Mouse (Mus musculus): ENCODE results near the gene Col6a1. TPM values are rescaled to one million over a fixed set of nuclear protein-coding genes. Genes with fewer than 3 reads are reported as not detected.

The Col6a1 gene
- total RNA-seq, 4 experiments from 2014 or later: 11.6 to 27.0 (median 15.2) TPM

- no peak for DNase-seq (ENCODE audit: low spot score in 2 of 2)
Measured at GRCm38 (mm10) chr10:76680758-76681650, 45.0 kb downstream of the Col6a1 start.

GRCm38 (mm10) chr10:76678122-76678521 lies 47.8 kb downstream of the Col6a1 start:
- DNase-seq (ENCODE audit: low spot score in 2 of 2): no peak

- no peak for DNase-seq (ENCODE audit: low spot score in 2 of 2)
Measured at GRCm38 (mm10) chr10:76675268-76675667, 50.7 kb downstream of the Col6a1 start.

DNA sequence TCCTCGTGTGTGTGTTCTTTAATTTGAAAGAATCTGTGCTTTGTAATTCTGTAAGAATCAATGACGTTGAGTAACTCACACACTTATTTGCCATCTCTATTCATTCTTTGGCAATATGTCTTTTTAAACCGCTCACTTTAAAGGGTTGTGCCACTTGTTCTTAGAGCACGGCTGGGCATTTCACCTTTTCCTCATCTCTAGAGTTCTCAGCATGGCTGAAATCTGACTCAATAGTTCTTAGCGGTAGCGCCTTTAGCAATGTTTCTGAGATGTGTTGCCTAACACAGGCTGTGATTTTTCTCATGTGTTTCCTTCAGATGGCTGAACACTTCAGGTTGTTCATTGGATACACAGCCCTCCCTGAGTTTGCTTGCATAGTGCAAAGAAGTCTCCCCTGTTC lies 51.4 kb downstream of the Col6a1 start:
- no peak for DNase-seq (ENCODE audit: low spot score in 2 of 2)

GRCm38 (mm10) chr10:76671939-76672338 lies 54.0 kb downstream of the Col6a1 start:
- DNase-seq (ENCODE audit: low spot score in 2 of 2): no peak

DNA sequence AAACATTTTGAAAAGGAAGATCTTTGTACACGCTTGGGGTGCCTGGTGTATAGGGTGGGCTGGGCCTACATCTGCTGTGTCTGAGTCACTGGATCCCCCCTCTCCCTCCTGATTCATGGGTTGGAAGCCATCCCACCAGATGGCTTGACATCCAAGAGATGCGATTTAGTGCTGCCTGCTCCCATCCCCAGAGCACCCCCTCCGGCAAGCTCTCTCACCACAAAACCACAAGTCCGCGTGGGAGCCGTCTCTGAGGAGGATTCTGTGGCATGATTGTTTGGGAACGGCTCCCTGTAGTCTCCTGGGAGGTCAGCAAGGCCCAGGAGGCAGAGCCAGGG lies 57.1 kb downstream of the Col6a1 start:
- DNase-seq (ENCODE audit: low spot score in 2 of 2): peak; percentile 39 to 52

- no peak for DNase-seq (ENCODE audit: low spot score in 2 of 2)
Measured at GRCm38 (mm10) chr10:76668261-76668946, 57.6 kb downstream of the Col6a1 start.

DNA sequence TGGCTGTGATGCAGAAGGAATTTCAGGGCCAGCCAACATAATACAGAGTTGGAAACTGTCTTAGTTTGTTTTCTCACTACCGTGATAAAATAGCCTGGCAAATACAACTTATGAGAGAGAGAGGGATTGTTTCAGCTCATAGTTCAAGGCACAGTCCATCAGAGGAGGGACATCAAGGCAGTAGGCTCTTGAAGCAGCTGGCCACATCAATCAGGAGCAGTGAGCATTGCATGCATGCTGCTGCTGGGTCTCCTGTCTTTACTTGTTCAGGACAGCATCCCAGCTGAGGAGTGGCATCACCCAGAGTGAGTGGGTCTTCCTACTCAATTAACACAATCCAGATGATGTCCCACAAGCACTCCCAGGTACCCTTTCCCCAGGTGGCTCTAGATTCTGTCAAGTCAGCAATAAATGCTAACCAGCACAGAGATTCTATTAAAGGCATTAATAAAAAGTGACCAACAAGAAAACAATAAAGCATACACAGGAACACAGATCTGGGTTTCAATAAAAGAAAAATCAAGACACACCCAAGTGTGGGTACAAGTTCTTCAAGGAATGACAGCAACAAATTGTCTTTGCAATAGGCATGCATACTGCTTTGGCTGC lies 58.7 kb downstream of the Col6a1 start:
- no peak for DNase-seq (ENCODE audit: low spot score in 2 of 2)

DNA sequence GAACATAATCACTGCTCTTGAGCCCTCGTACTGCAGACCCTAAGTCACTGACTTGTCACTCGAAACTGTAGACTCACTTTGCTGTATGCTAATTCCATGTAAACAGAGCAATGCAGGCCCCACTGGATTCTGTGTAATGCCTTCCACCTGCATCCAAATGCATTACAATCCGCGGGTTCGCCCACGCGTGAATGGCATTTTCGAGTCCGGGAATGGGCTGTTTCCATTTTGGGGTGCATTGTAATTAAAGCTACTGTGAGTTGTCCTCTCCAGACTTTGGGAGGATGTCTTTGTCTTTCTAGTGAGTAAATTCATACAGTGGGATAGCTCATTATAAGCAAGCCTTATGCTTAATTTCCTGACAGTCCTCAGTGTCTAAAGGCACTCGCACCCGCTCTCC lies 60.4 kb downstream of the Col6a1 start:
- no peak for DNase-seq (ENCODE audit: low spot score in 2 of 2)

- peak; percentile 87 to 91 for DNase-seq (ENCODE audit: low spot score in 2 of 2)
Measured at GRCm38 (mm10) chr10:76664156-76665115, 61.5 kb downstream of the Col6a1 start.

Other genes with a start within 250 kb of the Col6a1 start
- 1 to 10 TPM; 4.4 to 8.1 (median 7.2) TPM for gene Lss, start 194.6 kb downstream of the Col6a1 start, total RNA-seq (2022)
- gene Spatc1l, start 163.9 kb downstream of the Col6a1 start, total RNA-seq (2022): not detected
- gene Ftcd, start 150.5 kb downstream of the Col6a1 start, total RNA-seq (2022): under 1 TPM in 1 of 4 experiments, not detected in 3; 0.27 TPM
- gene Col6a2, start 102.5 kb downstream of the Col6a1 start, total RNA-seq (2022): 10 to 100 TPM; 15.1 to 28.1 (median 17.1) TPM
- 1 to 10 TPM; 1.3 to 3.6 (median 1.7) TPM for gene Pcbp3, start 235.7 kb upstream of the Col6a1 start, total RNA-seq (2022)

Data from gastrocnemius, adult 8-10 months (tissue).